Mouse (Mus musculus) stomach, embryonic 14.5 days (tissue): Measurements from ENCODE around the gene Dnaic2. TPM values are rescaled to one million over a fixed set of nuclear protein-coding genes. Genes with fewer than 3 reads are reported as not detected.

ENCODE experiments used
- ATAC-seq: fragments of 200-750 bp; cut with Nextera tagmentation; 2 replicates; pipeline ENCODE4 v1.8.0; 2017; ENCODE audit warnings: low read depth, moderate TSS enrichment; ENCODE audit not compliant: insufficient number of reproducible peaks, insufficient read depth, low FRiP score
- H3K27ac ChIP-seq: fragments of 300-500 bp; sonication (generic); 2 replicates; pipeline ENCODE4 v1.5.1; 2014; ENCODE audit warnings: mild to moderate bottlenecking, low read length, moderate library complexity, mixed read lengths
- H3K27me3 ChIP-seq: fragments of 300-500 bp; sonication (generic); 2 replicates; pipeline ENCODE4 v1.6.1; 2014; ENCODE audit warnings: low read length, control low read depth, mixed read lengths; ENCODE audit not compliant: control insufficient read depth, insufficient read depth
- H3K36me3 ChIP-seq: fragments of 300-500 bp; sonication (generic); 2 replicates; pipeline ENCODE4 v1.6.1; 2014; ENCODE audit warnings: mild to moderate bottlenecking, control low read depth, low read length, moderate library complexity, mixed read lengths; ENCODE audit not compliant: control insufficient read depth, insufficient read depth
- H3K4me1 ChIP-seq: fragments of 300-500 bp; sonication (generic); 2 replicates; pipeline ENCODE4 v1.6.1; 2014; ENCODE audit warnings: low read length, control low read depth, mixed read lengths; ENCODE audit not compliant: control insufficient read depth, insufficient read depth
- H3K4me2 ChIP-seq: fragments of 300-500 bp; sonication (generic); replicated peaks from 2 replicates; pipeline ENCODE4 v1.6.1; 2014; ENCODE audit warnings: low read depth, low read length, control low read depth
- H3K4me3 ChIP-seq: fragments of 300-500 bp; sonication (generic); 2 replicates; pipeline ENCODE4 v1.5.1; 2014; ENCODE audit warnings: low read depth, low read length, control low read depth
- H3K9ac ChIP-seq: fragments of 300-500 bp; sonication (generic); replicated peaks from 2 replicates; pipeline ENCODE4 v1.6.1; 2014; ENCODE audit warnings: low read depth, mild to moderate bottlenecking, control low read depth, low read length, moderate library complexity, mixed read lengths
- H3K9me3 ChIP-seq: fragments of 300-500 bp; sonication (generic); 2 replicates; pipeline ENCODE4 v1.6.1; 2016; ENCODE audit warnings: low read depth, low read length, control low read depth; ENCODE audit not compliant: control insufficient read depth
- WGBS: fragments of 180-500 bp; shearing (Covaris S2); extraction: QIAGEN DNeasy Blood & Tissue Kit; methylation state at CpG from one replicate; pipeline ENCODE4 v1.1.7; 2014; 5-methylcytosine and 5-hydroxymethylcytosine counted together
- polyA plus RNA-seq: library from polyadenylated mRNA; unstranded; fragments of >200 nt; fragmentation: Nextera tagmentation; extraction: Ambion mirVana; gene quantifications from 2 replicates; pipeline ENCODE4 v1.2.1, GENCODE M21; 2014

Gene Dnaic2
- polyA plus RNA-seq, 1 experiment from 2014 or later = 0.38 TPM

DNA sequence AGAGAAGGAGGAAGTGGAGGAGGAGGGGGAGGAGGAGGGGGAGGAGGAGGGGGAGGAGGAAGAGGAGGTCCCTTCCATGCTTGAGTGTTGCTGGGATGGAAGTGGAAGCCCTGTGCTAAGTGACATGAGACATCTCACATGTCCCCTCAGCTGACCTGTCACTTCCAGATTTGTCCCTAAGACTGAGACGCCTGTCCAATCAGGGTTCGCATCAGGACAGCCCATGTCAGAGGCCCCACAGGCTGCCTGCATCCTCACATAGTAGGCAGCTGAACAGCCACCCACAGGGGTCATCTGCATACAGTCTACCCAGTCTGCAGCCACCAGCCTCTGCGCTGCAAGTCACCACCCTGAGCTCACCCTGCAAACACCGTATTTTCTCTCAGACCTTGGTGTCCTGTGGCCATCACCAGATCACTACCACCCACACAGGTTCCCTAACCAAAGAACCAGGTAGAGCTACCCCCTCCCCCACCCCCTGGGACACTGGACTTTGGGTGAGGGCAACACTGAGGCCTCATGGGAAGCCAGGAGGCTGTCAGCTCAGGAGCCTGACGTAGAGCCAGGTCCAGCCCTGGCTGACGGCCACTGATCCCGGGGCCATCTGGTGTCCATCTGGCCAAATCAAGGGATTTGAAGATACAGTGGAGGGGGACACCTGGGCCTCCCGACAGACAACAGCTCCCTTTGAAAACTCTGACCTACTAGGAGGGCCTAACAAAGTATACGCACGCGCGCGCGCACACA is 42.4 kb upstream of the Dnaic2 start:
- WGBS = 69% methylated on average over 14 of the region's 14 CpGs
- Histone ChIP-seq H3K4me2 (no peak overlapping the region), H3K36me3 (no peaks in the 10 kb centered on the region), H3K4me1 (peaks cover 22% of the 10 kb centered on the region), H3K9ac (no peak overlapping the region), H3K27me3 (no peaks in the 10 kb centered on the region), H3K9me3 (no peaks in the 10 kb centered on the region), H3K4me3 (no peak overlapping the region), H3K27ac (no peak overlapping the region)
- ATAC-seq = no peak

DNA sequence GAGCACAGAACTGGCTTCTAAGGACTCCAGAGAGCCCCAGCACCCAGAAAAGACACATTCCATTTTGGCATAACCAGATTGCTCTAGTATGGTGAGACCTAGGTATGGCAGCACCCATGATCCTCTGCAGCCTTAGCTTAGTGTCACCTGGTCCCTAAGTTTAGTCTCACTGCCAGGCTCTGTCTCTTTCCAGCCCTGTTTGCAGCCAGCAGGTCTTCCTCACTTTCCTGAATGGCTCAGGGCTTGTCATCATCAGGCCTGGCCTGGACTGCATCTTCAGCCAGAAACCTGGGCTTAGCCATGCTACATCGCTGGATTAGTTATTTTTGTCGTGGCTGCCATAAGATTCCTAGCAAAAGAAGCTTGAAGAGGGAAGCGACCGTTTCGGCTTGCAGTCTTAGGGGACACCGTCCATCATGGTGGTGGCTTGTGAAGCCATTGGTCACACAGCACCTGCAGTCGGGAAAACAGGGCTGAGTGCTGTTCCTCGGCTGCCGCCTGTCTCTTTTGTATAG is 41.6 kb upstream of the Dnaic2 start:
- Histone ChIP-seq H3K4me1 (peaks cover 16% of the 10 kb centered on the region), H3K9ac (no peak overlapping the region), H3K4me3 (no peak overlapping the region), H3K36me3 (no peaks in the 10 kb centered on the region), H3K9me3 (no peaks in the 10 kb centered on the region), H3K27ac (no peak overlapping the region), H3K27me3 (no peaks in the 10 kb centered on the region), H3K4me2 (no peak overlapping the region)
- WGBS = 72% methylated on average over 9 of the region's 9 CpGs
- no peak for ATAC-seq

DNA sequence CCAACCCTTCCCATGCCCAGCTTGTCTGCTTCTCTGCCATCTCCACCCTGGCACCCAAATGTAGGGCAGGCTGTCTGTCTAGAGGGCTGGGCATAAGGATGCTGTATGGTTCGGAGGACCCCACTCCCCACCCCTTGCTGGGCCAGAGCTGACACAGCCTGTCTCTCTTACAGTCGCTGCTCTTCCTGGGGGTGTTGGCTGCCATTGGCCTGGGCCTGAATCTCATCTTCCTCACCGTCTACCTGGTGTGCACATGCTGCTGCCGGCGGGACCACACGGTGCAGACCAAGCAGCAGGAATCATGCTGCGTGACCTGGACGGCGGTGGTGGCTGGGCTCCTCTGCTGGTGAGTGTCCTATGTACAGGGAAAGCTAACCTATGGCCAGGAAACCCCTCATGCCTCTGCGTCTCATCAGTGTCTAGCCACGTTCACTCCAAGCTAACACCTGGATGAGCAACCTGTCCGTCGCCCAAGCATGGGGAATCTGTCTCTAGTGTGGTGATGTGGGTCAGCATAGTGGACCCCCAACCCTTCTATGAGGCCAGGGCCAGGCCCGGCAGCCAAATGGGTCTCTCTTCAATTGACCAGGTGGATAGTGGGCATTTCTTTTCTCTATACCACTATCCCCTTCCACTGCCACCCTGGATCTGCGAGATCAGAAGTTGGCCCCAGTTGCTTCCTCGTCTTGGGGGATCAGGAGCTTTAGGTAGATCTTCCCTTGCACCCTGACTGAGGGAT is 40.8 kb upstream of the Dnaic2 start:
- no peak for ATAC-seq
- Histone ChIP-seq H3K27me3 (no peaks in the 10 kb centered on the region), H3K27ac (no peak overlapping the region), H3K9ac (no peak overlapping the region), H3K4me3 (no peak overlapping the region), H3K9me3 (no peaks in the 10 kb centered on the region), H3K4me1 (peaks cover 11% of the 10 kb centered on the region; the same call in 1 of the 2 replicates), H3K36me3 (no peaks in the 10 kb centered on the region), H3K4me2 (no peak overlapping the region)
- WGBS = 89% methylated on average over 16 of the region's 16 CpGs

DNA sequence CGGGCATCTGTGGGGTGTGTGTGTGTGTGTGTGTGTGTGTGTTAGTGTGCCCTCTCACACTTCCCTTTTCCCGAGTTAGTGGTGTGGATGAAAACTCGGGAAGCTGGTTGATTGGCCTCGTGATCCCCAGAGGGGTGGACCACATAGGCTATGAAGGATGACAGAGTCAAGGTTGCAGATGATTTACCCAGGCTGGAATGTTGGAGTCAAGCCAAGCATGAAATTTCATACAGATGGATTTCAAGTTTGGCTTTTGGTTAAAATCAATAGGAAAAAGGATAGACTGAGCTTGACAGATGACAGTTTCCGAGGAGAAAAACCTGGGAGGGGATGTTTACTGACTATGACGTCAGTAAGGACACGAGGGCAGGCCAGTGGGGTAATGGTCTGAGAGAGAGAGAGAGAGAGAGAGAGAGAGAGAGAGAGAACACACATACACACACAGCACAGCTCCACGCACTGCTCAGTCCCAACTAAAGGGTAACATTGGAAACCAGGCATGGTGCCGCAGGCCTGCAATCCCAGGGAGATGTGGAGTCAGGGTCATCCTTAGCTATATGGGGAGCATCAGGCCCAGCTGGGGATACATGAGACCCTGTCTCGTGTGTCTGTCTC is 39.5 kb upstream of the Dnaic2 start:
- 28% methylated on average over 10 of the region's 10 CpGs for WGBS
- Histone ChIP-seq H3K4me3 (no peak overlapping the region), H3K9me3 (no peaks in the 10 kb centered on the region), H3K27ac (peak overlapping the region; percentile 52; the same call in 1 of the 2 replicates), H3K9ac (no peak overlapping the region), H3K4me2 (no peak overlapping the region), H3K27me3 (no peaks in the 10 kb centered on the region), H3K36me3 (no peaks in the 10 kb centered on the region), H3K4me1 (peaks cover 11% of the 10 kb centered on the region; the same call in 1 of the 2 replicates)
- ATAC-seq = peak; percentile 15; the same call in 1 of the 2 replicates

DNA sequence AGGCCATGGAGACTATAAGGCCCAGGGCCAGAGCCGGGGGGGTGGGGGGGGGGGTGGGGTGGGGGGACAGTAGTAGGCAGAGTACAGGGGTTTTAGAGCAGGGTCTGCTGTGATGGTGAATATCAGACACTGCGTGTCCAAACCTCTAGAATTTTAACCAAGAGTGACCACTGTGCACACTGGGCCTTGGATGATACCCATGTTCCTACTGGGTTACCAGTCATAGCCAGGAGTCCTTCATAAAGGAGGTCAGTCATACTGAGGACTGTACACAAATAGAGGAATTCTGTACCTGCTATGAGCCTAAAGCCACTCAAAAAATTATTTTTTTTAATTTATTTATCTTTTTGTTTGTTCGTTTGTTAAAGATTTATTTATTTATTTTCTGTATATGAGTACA is 38.5 kb upstream of the Dnaic2 start:
- Histone ChIP-seq H3K9ac (no peak overlapping the region), H3K4me3 (no peak overlapping the region), H3K4me2 (no peak overlapping the region), H3K4me1 (peaks cover 11% of the 10 kb centered on the region; the same call in 1 of the 2 replicates), H3K9me3 (no peaks in the 10 kb centered on the region), H3K36me3 (no peaks in the 10 kb centered on the region), H3K27ac (no peak overlapping the region), H3K27me3 (no peaks in the 10 kb centered on the region)
- ATAC-seq = no peak
- WGBS = 94% methylated on average over 2 of the region's 3 CpGs

DNA sequence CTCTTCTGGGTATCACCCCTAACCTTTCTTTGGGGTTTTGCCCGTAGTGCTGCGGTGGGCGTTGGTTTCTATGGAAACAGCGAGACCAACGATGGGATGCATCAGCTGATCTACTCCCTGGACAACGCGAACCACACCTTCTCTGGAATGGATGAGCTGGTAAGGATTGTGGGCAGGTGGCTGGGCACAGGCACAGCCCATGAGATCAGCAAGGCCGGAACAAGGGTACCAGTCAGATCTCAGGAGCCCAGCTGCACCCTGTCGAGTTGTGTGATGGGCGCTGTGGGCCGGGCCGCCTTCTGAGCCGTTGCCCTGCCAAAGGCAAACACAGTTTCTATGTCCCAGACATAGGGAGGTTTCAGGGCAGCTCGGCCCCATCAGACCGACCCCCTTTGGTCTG is 37.0 kb upstream of the Dnaic2 start:
- Histone ChIP-seq H3K4me2 (no peak overlapping the region), H3K4me1 (peaks cover 5% of the 10 kb centered on the region; the same call in 1 of the 2 replicates), H3K4me3 (no peak overlapping the region), H3K27me3 (no peaks in the 10 kb centered on the region), H3K36me3 (no peaks in the 10 kb centered on the region), H3K9me3 (no peaks in the 10 kb centered on the region), H3K27ac (no peak overlapping the region), H3K9ac (no peak overlapping the region)
- ATAC-seq = no peak
- 85% methylated on average over 15 of the region's 15 CpGs for WGBS

DNA sequence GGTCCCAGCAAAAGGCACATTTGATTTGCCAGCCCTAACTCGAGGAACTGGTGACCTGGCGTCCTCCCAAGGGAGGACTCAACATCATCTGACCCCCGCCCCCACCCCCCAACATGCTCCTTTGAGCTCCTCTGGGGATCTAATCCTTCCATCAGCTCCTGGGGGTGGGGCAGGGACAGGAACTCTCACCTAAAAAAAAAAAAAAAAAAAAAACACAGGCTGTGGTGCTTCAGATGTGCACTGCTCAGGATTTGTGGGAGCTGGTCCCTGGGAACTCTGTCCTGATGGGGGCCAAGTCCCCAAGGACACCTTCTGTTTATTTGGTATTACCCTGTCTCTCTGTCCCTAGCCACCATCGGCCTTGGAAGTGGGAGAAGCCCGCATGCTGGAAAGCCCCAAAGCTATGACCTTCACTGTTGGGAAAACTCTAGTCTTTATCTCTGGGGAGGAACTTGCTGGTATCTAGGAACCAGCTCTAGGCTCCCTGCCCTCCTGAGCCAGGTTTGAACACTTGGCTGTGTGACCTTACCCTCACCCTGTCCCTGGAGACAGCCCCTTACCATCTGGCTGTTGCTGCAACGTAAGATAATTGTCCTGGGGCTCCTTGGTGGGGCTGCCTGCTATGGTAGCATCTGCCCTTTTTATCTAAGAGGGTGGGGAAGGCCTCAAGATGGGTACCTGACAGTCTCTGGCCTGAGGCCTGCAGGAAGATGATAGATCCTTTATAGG is 35.6 kb upstream of the Dnaic2 start:
- no peaks in the 10 kb centered on the region for H3K36me3 ChIP-seq
- H3K9ac ChIP-seq = no peak overlapping the region
- H3K27me3 ChIP-seq = no peaks in the 10 kb centered on the region
- no peak for ATAC-seq
- 59% methylated on average over 6 of the region's 6 CpGs for WGBS
- H3K9me3 ChIP-seq = no peaks in the 10 kb centered on the region
- H3K4me1 ChIP-seq = no peaks in the 10 kb centered on the region
- H3K27ac ChIP-seq = no peak overlapping the region
- H3K4me2 ChIP-seq = no peak overlapping the region
- H3K4me3 ChIP-seq = no peak overlapping the region

DNA sequence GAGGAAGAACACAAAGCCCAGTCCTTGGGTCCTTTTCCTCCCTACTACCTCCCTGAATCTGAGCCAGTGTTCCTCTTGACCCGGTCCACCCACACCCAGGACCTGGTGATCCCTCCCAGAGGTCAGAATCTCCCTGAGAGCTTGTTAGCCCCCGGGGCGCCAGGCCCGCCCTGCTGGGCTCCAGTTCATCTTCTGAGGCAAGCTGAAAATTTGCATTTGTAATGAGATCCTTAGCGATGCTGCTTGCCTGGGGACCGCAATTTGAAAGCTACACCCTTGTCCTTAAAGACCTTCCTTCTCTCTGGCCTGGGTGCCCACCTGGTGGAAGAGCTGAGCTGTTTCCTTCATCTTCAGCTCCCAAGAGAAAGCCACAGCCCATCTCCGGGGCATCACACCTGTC is 34.6 kb upstream of the Dnaic2 start:
- H3K4me1 ChIP-seq = no peaks in the 10 kb centered on the region
- no peak overlapping the region for H3K9ac ChIP-seq
- no peaks in the 10 kb centered on the region for H3K27me3 ChIP-seq
- no peak overlapping the region for H3K4me3 ChIP-seq
- H3K36me3 ChIP-seq = no peaks in the 10 kb centered on the region
- no peak overlapping the region for H3K4me2 ChIP-seq
- H3K27ac ChIP-seq = no peak overlapping the region
- H3K9me3 ChIP-seq = no peaks in the 10 kb centered on the region
- no peak for ATAC-seq
- 56% methylated on average over 7 of the region's 7 CpGs for WGBS
